Mouse (Mus musculus): ENCODE results near the gene Auts2. TPM values are rescaled to one million over a fixed set of nuclear protein-coding genes. Genes with fewer than 3 reads are reported as not detected.

Gene Auts2
- polyA plus RNA-seq, 1 experiment from 2014 or later, result 42.4 TPM

- Histone ChIP-seq H3K27me3 (ENCODE audit: poor library complexity, severe bottlenecking) (no peaks in the 10 kb centered on the region), H3K27ac (no peak overlapping the region), H3K36me3 (replicated peaks) (no peaks in the 10 kb centered on the region), H3K4me3 (no peak overlapping the region), H3K9me3 (no peaks in the 10 kb centered on the region), H3K4me1 (peaks cover 10% of the 10 kb centered on the region)
- DNase-seq (ENCODE audit: extremely low spot score, low spot score), result no peak
- WGBS, result 81% methylated on average over 1 of the region's 1 CpGs
Observed at GRCm38 (mm10) chr5:131415902-131416545, 1127.1 kb downstream of the Auts2 start.

DNA sequence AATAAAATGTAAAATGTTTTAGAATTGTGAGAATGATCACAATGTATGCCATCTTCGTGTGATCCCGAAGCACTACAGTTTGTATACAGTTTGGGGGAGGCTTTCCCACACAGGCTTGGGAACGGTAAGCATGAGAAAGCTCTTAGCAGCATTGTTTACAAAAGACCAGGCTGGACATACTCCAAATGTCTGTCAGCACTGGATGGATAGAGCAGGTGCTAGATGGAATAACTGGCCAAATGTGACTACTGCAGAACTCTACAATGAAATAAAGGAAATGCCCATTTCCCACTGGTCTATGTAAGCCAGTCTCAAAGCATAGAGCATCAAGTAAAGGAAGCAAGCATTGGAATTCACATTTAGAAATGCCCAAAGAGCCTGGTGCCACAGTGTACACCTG is 1144.9 kb downstream of the Auts2 start:
- H3K36me3 ChIP-seq (replicated peaks), result no peaks in the 10 kb centered on the region
- no peaks in the 10 kb centered on the region for H3K9me3 ChIP-seq
- H3K27me3 ChIP-seq (ENCODE audit: poor library complexity, severe bottlenecking), result no peaks in the 10 kb centered on the region
- H3K4me1 ChIP-seq, result no peaks in the 10 kb centered on the region
- H3K27ac ChIP-seq, result no peak overlapping the region
- 90% methylated on average over 3 of the region's 3 CpGs for WGBS
- no peak overlapping the region for H3K4me3 ChIP-seq
- DNase-seq (ENCODE audit: extremely low spot score, low spot score), result no peak

DNA sequence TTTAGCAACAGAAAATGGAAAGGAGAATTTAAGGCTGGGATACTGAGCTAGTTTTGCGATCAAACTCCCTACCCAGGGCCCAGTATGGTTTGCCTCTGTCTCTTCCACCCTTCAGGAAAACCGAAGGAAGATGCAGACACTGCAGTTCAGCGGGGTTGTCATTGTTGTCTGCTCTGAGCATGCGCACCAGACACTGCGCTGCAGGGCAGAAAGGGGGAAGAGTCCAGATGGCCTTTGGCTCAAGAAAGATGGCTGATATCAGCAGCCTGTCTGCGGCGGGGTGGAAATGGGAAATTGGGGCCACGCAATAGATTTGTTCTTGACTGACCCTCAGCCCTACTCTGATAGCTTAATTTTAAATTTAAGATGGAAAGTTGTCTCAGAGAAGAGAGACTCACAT is 1147.4 kb downstream of the Auts2 start:
- Histone ChIP-seq H3K4me1 (no peaks in the 10 kb centered on the region), H3K9me3 (no peaks in the 10 kb centered on the region), H3K4me3 (no peak overlapping the region), H3K36me3 (replicated peaks) (no peaks in the 10 kb centered on the region), H3K27ac (no peak overlapping the region), H3K27me3 (ENCODE audit: poor library complexity, severe bottlenecking) (no peaks in the 10 kb centered on the region)
- no peak for DNase-seq (ENCODE audit: extremely low spot score, low spot score)
- 90% methylated on average over 8 of the region's 8 CpGs for WGBS

All from forebrain, embryonic 10.5 days (tissue).